Mouse (Mus musculus): Measurements from ENCODE around the gene Rap1gap. TPM values are rescaled to one million over a fixed set of nuclear protein-coding genes. Genes with fewer than 3 reads are reported as not detected.
A peak's percentile ranks its signal among the peaks of the same experiment; 100 is the strongest.

Gene Rap1gap
- total RNA-seq, 2 experiments from 2014 or later = 6.6 to 7.4 TPM

- DNase-seq (ENCODE audit: low spot score in 2 of 2) = peak in 1 of 2 experiments; percentile 66
Observed at GRCm38 (mm10) chr4:137770901-137771612, 106.5 kb downstream of the Rap1gap start.

DNA sequence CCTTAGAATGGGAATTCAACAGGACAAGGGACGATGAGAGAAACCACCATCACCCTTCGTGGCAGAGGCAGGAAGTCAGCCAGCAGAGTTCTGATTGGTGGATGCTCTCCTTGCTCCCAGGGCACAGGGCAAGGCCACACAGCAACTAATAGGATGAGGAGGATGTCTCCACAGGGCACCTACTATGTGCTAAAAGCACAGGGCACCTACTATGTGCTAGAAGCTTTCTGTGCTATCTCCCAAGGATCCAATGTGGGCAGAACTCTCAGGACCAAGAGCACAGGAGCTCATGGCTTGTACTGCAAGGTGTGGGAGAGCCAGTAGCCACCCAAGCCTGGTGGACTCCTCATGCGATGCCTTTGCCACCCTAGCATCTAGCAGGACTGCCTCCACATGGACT is 107.2 kb downstream of the Rap1gap start:
- no peak for DNase-seq (ENCODE audit: low spot score in 2 of 2)

GRCm38 (mm10) chr4:137772438-137773056 is 108.0 kb downstream of the Rap1gap start:
- DNase-seq (ENCODE audit: low spot score in 2 of 2) = no peak

DNA sequence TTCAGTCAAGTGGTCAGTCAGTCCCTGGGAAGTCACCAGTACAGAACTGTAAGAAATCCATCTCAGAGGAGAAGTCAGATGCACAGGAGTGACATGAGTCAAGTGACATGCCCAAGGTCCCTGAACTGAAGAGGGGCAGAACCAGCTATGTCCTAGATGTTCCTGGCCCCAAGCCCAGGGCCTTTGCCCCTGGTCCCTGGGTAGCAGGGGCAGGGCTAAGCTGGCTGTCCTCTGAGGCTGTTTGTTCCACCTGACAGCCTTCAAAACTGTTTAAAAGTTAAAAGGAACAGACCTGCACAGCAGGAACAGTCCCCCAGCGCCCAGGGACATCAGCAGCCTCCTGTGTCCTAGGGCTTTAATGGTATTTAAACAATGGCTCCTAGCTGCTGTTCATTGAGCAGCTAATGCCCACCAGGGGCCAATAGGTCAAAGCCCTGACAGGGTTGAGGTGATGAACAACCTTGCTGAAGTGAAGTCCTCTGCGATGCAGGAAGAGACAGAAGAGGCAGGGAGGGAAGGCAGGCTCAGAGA is 108.9 kb downstream of the Rap1gap start:
- no peak for DNase-seq (ENCODE audit: low spot score in 2 of 2)

DNA sequence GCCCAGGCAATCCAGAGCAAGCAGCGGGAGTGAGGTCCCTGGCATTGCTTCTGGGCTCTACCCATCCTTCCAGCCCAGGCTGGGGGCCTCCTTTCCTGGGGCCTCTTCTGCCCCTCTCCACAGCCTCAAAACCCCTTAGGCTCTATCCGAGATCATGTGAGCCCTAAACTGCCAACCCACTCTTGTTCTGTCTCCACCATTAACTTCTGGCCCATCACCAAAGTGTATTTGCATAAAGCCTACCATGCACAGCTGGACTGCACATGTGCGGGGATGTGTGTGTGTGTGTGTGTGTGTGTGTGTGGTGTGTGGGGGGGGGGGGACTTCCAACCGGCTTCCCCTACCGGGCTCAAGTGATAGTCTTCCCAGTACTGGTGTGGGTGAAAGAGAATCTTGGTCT is 109.5 kb downstream of the Rap1gap start:
- DNase-seq (ENCODE audit: low spot score in 2 of 2) = no peak

- DNase-seq (ENCODE audit: low spot score in 2 of 2) = no peak
Observed at GRCm38 (mm10) chr4:137774505-137774904, 110.0 kb downstream of the Rap1gap start.

GRCm38 (mm10) chr4:137777866-137778265 is 113.3 kb downstream of the Rap1gap start:
- no peak for DNase-seq (ENCODE audit: low spot score in 2 of 2)

GRCm38 (mm10) chr4:137778397-137779184 is 114.1 kb downstream of the Rap1gap start:
- no peak for DNase-seq (ENCODE audit: low spot score in 2 of 2)

Other genes starting within 250 kb of the Rap1gap start
- under 1 TPM in 1 of 2 experiments, not detected in 1; 0.34 TPM for gene Cela3b, start 234.2 kb upstream of the Rap1gap start, total RNA-seq (2021)
- gene 1700013G24Rik, start 211.4 kb upstream of the Rap1gap start, total RNA-seq (2021) = under 1 TPM in 1 of 2 experiments, not detected in 1; 0.34 TPM
- gene Hspg2, start 196.0 kb upstream of the Rap1gap start, total RNA-seq (2021) = 100 to 1,000 TPM; 336 to 381 TPM
- not detected for gene Ldlrad2, start 90.2 kb upstream of the Rap1gap start, total RNA-seq (2021)
- gene Usp48, start 71.0 kb upstream of the Rap1gap start, total RNA-seq (2021) = 10 to 100 TPM; 42.9 to 65.7 TPM
- gene Alpl, start 131.7 kb downstream of the Rap1gap start, total RNA-seq (2021) = 1 to 10 TPM; 1.3 to 1.5 TPM
- 10 to 100 TPM; 64.1 to 73.4 TPM for gene Ece1, start 197.5 kb downstream of the Rap1gap start, total RNA-seq (2021)